Comparison of ENCODE assay signal across 30 mouse cellular contexts in the genomic region with DNA sequence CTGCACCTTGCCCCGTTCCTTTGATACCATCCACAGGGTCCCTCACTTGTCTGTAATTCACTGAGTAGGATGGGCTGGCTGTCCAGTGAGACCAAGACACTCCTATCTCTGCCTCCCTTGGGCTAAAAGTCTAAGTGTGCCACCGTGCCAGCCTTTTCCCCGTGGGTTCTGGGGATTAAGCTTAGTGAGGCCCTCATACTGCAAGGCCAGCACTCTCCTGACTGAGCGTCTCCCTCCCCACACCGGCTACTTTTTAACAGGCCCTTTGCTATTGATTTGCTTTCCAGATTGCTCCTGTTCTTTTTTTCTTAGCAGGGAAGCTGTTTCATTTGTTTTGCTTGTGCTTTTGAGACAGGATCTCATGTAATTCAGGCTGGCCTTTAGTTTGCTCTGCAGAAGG. TPM values are rescaled to one million over a fixed set of nuclear protein-coding genes. Genes with fewer than 3 reads are reported as not detected.
A peak's percentile ranks its signal among the peaks of the same experiment; 100 is the strongest.
DNase-seq lines count a peak whose midpoint lies in the region; ATAC-seq and TF ChIP-seq lines count a peak whose summit lies in the region.
"Had no signal": no experiment of that assay in that cellular context is flagged by ENCODE, and none has a peak within 500 bp of the region (broad histone marks: within the 10 kb centered on the region; RNA-seq: fewer than 3 reads in every experiment).

No protein-coding gene starts in this region.

- DNase-seq in kidney, adult 11 months, result peak; percentile 53
- DNase-seq in kidney, adult 2 months, result peak; percentile 75
- DNase-seq in kidney, postnatal 36 days, result peak; percentile 48 to 51
- no peak for DNase-seq in embryo, embryonic 11 days
- no peak for DNase-seq in layer of hippocampus, adult 8-10 months (ENCODE audit: low spot score in 2 of 2)
- DNase-seq: adrenal gland, postnatal 36 days; cerebellum, adult 18-20 months; cerebellum, postnatal 10 days; gastrocnemius, postnatal 14 days; heart, postnatal 36 days; lung, adult 18-20 months; lung, postnatal 4 days; right cerebral cortex, adult 18-20 months; spleen, adult 18-20 months; thymus, adult 18-20 months; thymus, postnatal 25 days had no signal

- peak overlapping the region; percentile 31; the same call in 1 of the 2 replicates for H3K4me3 ChIP-seq in kidney, adult 2 months (ENCODE audit: insufficient read depth, low read depth, low read length)
- H3K4me3 ChIP-seq in kidney, embryonic 16.5 days (ENCODE audit: low read length), result no peak overlapping the region
- H3K4me3 ChIP-seq in midbrain, embryonic 13.5 days (replicated peaks), result no peak overlapping the region
- H3K4me3 ChIP-seq: embryonic facial prominence, embryonic 10.5 days; embryonic facial prominence, embryonic 15.5 days; forebrain, embryonic 12.5 days; hindbrain, embryonic 13.5 days; limb, embryonic 13.5 days; liver, embryonic 12.5 days; megakaryocyte, embryonic 14.5 days; midbrain, embryonic 12.5 days had no signal

- ATAC-seq in kidney, embryonic 16.5 days (ENCODE audit: low FRiP score, low TSS enrichment), result 0 out of 2 replicates have a peak, but pooled peaks have one; percentile 46
- no peak for ATAC-seq in midbrain, embryonic 13.5 days
- ATAC-seq: CD4-positive, CD25-positive, alpha-beta regulatory T cell, adult 4 months; liver, embryonic 12.5 days; lung, postnatal 0 days had no signal

- no peaks in the 10 kb centered on the region for H3K27me3 ChIP-seq in kidney, adult 2 months (replicated peaks; ENCODE audit: control insufficient read depth, insufficient read depth, low read length)
- H3K27me3 ChIP-seq in kidney, embryonic 16.5 days (ENCODE audit: insufficient read depth, low read length), result no peaks in the 10 kb centered on the region
- no peaks in the 10 kb centered on the region for H3K27me3 ChIP-seq in midbrain, embryonic 13.5 days
- H3K27me3 ChIP-seq: embryonic facial prominence, embryonic 15.5 days; forebrain, embryonic 12.5 days; hindbrain, embryonic 13.5 days; limb, embryonic 13.5 days; liver, embryonic 12.5 days; megakaryocyte, embryonic 14.5 days; midbrain, embryonic 12.5 days had no signal

- no peak for TF ChIP-seq CTCF in kidney, adult 2 months (conservative IDR thresholded peaks at IDR 0.05; ENCODE audit: insufficient read depth, insufficient read length, low read depth, low read length)

- H3K4me2 ChIP-seq in kidney, embryonic 16.5 days (replicated peaks; ENCODE audit: low read depth, low read length), result no peak overlapping the region; the same call in 1 of the 2 replicates
- H3K4me2 ChIP-seq in midbrain, embryonic 13.5 days (replicated peaks), result no peak overlapping the region
- H3K4me2 ChIP-seq: embryonic facial prominence, embryonic 15.5 days; forebrain, embryonic 12.5 days; hindbrain, embryonic 13.5 days; limb, embryonic 13.5 days; liver, embryonic 12.5 days; midbrain, embryonic 12.5 days had no signal

- H3K9ac ChIP-seq in kidney, embryonic 16.5 days (replicated peaks; ENCODE audit: low read length), result peak overlapping the region; percentile 2; the same call in 1 of the 2 replicates
- H3K9ac ChIP-seq in midbrain, embryonic 13.5 days (replicated peaks), result no peak overlapping the region
- H3K9ac ChIP-seq: embryonic facial prominence, embryonic 15.5 days; forebrain, embryonic 12.5 days; hindbrain, embryonic 13.5 days; limb, embryonic 13.5 days; liver, embryonic 12.5 days; midbrain, embryonic 12.5 days had no signal

- TF ChIP-seq POLR2A in kidney, adult 2 months (IDR thresholded peaks at IDR 0.05; ENCODE audit: low read depth, low read length), result no peak

- H3K9me3 ChIP-seq in kidney, embryonic 16.5 days (ENCODE audit: low read length), result peaks cover 2% of the 10 kb centered on the region; the same call in 1 of the 2 replicates
- no peaks in the 10 kb centered on the region for H3K9me3 ChIP-seq in midbrain, embryonic 13.5 days
- H3K9me3 ChIP-seq: liver, embryonic 12.5 days; midbrain, embryonic 12.5 days had no signal

- H3K4me1 ChIP-seq in kidney, adult 2 months (ENCODE audit: control insufficient read depth, insufficient read depth, low read length), result peaks cover 17% of the 10 kb centered on the region; the same call in 1 of the 2 replicates
- peaks cover 28% of the 10 kb centered on the region for H3K4me1 ChIP-seq in kidney, embryonic 16.5 days (ENCODE audit: insufficient read depth, low read length)
- H3K4me1 ChIP-seq in midbrain, embryonic 13.5 days (replicated peaks), result no peaks in the 10 kb centered on the region
- H3K4me1 ChIP-seq: embryonic facial prominence, embryonic 15.5 days; forebrain, embryonic 12.5 days; hindbrain, embryonic 13.5 days; liver, embryonic 12.5 days; midbrain, embryonic 12.5 days had no signal

- H3K36me3 ChIP-seq in kidney, adult 2 months (ENCODE audit: control insufficient read depth, insufficient read depth, low read length), result no peaks in the 10 kb centered on the region
- 0 out of 2 replicates have a peak, but pooled peaks cover under 1% of the 10 kb centered on the region for H3K36me3 ChIP-seq in kidney, embryonic 16.5 days (ENCODE audit: insufficient read depth, low read length)
- H3K36me3 ChIP-seq in midbrain, embryonic 13.5 days, result peaks cover 13% of the 10 kb centered on the region
- H3K36me3 ChIP-seq: midbrain, embryonic 12.5 days had no signal

- H3K27ac ChIP-seq in kidney, adult 2 months (ENCODE audit: insufficient read depth, low read depth, low read length), result peak overlapping the region; percentile 93
- peak overlapping the region; percentile 88 for H3K27ac ChIP-seq in kidney, embryonic 16.5 days (ENCODE audit: low read length)
- no peak overlapping the region for H3K27ac ChIP-seq in midbrain, embryonic 13.5 days
- H3K27ac ChIP-seq: embryonic facial prominence, embryonic 10.5 days; embryonic facial prominence, embryonic 15.5 days; forebrain, embryonic 12.5 days; hindbrain, embryonic 13.5 days; limb, embryonic 13.5 days; liver, embryonic 12.5 days; midbrain, embryonic 12.5 days; stomach, postnatal 0 days had no signal

- WGBS in kidney, adult 2 months, result 38% methylated on average over 5 of the region's 5 CpGs
- 38% methylated on average over 5 of the region's 5 CpGs for WGBS in kidney, embryonic 16.5 days
- 34% methylated on average over 5 of the region's 5 CpGs for WGBS in midbrain, embryonic 13.5 days

RNA-seq across cellular contexts. Expression of a gene that starts 43.1 kb away (rescaled TPM):
- 1.7 and 2.3 TPM in 2 replicates for polyA plus RNA-seq in kidney, adult 2 months (2012; rRNA removed)
- polyA plus RNA-seq in kidney, embryonic 16.5 days (2015; fragmentation: Nextera tagmentation; extraction: Ambion mirVana), result 47.1 and 56.8 TPM in 2 replicates
- polyA plus RNA-seq in midbrain, embryonic 13.5 days (2015; fragmentation: Nextera tagmentation; extraction: Ambion mirVana), result 51.8 TPM in 2 replicates
- 100 to 1,000 TPM; 467 to 536 (median 508) TPM for total RNA-seq in layer of hippocampus, adult 8-10 months (2022)
- total RNA-seq: granulocyte monocyte progenitor cell, adult 5-6 weeks had no signal

RNA-seq across cellular contexts. Expression of a gene that starts 60.0 kb away (rescaled TPM):
- 84.8 and 100 TPM in 2 replicates for polyA plus RNA-seq in kidney, adult 2 months (2012; rRNA removed)
- 93.6 and 95.2 TPM in 2 replicates for polyA plus RNA-seq in kidney, embryonic 16.5 days (2015; fragmentation: Nextera tagmentation; extraction: Ambion mirVana)
- 121 TPM in 2 replicates for polyA plus RNA-seq in midbrain, embryonic 13.5 days (2015; fragmentation: Nextera tagmentation; extraction: Ambion mirVana)
- total RNA-seq in layer of hippocampus, adult 8-10 months (2022), result 10 to 100 TPM; 66.2 to 69.6 (median 67.9) TPM

Comparison
In these comparisons a context has a peak if more than half of its experiments do, and no peak if none do; other contexts are left out.
1. RNA of a gene that starts 43.1 kb away (polyA plus RNA-seq): 51.8 TPM in midbrain, embryonic 13.5 days and 47.1 to 56.8 TPM in kidney, embryonic 16.5 days; 1.7 to 2.3 TPM in kidney, adult 2 months; every median in the first group is over 10 times any median in the second.
2. DNase-seq: peak in kidney, adult 11 months (single experiment), kidney, adult 2 months (single experiment) and kidney, postnatal 36 days (2 of 2); none in embryo, embryonic 11 days (single experiment) and layer of hippocampus, adult 8-10 months (0 of 2).